Mouse (Mus musculus) forebrain, embryonic 11.5 days (tissue): Measurements from ENCODE around the gene Hivep3. TPM values are rescaled to one million over a fixed set of nuclear protein-coding genes. Genes with fewer than 3 reads are reported as not detected.

Source experiments
- ATAC-seq: fragments of 200-750 bp; cut with Nextera tagmentation; replicated peaks from 2 replicates; pipeline ENCODE4 v1.8.0; 2017; ENCODE audit warnings: moderate TSS enrichment; ENCODE audit not compliant: low FRiP score
- DNase-seq: peaks from one replicate; pipeline ENCODE4 v3.0.0-alpha.2; 2017; ENCODE audit warnings: low spot score
- H3K27ac ChIP-seq: fragments of 300-500 bp; sonication (generic); 2 replicates; pipeline ENCODE4 v1.5.1; 2014; ENCODE audit warnings: low read depth, low read length
- H3K27me3 ChIP-seq: fragments of 300-500 bp; sonication (generic); 2 replicates; pipeline ENCODE4 v1.6.1; 2014; ENCODE audit warnings: mild to moderate bottlenecking, low read length, mixed read lengths; ENCODE audit not compliant: control insufficient read depth, insufficient read depth
- H3K36me3 ChIP-seq: fragments of 300-500 bp; sonication (generic); 2 replicates; pipeline ENCODE4 v1.6.1; 2014; ENCODE audit warnings: mild to moderate bottlenecking, low read length, moderate library complexity, mixed read lengths; ENCODE audit not compliant: control insufficient read depth, insufficient read depth
- H3K4me1 ChIP-seq: fragments of 300-500 bp; sonication (generic); replicated peaks from 2 replicates; pipeline ENCODE4 v1.6.1; 2014; ENCODE audit warnings: low read length, mixed read lengths; ENCODE audit not compliant: control insufficient read depth, insufficient read depth
- H3K4me2 ChIP-seq: fragments of 300-500 bp; sonication (generic); 2 replicates; pipeline ENCODE4 v1.6.1; 2014; ENCODE audit warnings: low read depth, mild to moderate bottlenecking, low read length, moderate library complexity, mixed read lengths; ENCODE audit not compliant: severe bottlenecking
- H3K4me3 ChIP-seq: fragments of 300-500 bp; sonication (generic); 2 replicates; pipeline ENCODE4 v1.5.1; 2014; ENCODE audit warnings: low read depth, low read length
- H3K9ac ChIP-seq: fragments of 300-500 bp; sonication (generic); 2 replicates; pipeline ENCODE4 v1.6.1; 2014; ENCODE audit warnings: low read length
- H3K9me3 ChIP-seq: fragments of 300-500 bp; sonication (generic); 2 replicates; pipeline ENCODE4 v1.6.1; 2016; ENCODE audit warnings: low read length, mixed read lengths; ENCODE audit not compliant: control insufficient read depth
- WGBS: fragments of 180-500 bp; shearing (Covaris S2); extraction: QIAGEN DNeasy Blood & Tissue Kit; methylation state at CpG from one replicate; pipeline ENCODE4 v1.1.7; 2014; 5-methylcytosine and 5-hydroxymethylcytosine counted together
- polyA plus RNA-seq: library from polyadenylated mRNA; unstranded; fragments of >200 nt; fragmentation: Nextera tagmentation; extraction: Ambion mirVana; gene quantifications from 2 replicates; pipeline ENCODE4 v1.2.1, GENCODE M21; 2014

The Hivep3 gene
- polyA plus RNA-seq, 1 experiment from 2014 or later, result 2.2 TPM

DNA sequence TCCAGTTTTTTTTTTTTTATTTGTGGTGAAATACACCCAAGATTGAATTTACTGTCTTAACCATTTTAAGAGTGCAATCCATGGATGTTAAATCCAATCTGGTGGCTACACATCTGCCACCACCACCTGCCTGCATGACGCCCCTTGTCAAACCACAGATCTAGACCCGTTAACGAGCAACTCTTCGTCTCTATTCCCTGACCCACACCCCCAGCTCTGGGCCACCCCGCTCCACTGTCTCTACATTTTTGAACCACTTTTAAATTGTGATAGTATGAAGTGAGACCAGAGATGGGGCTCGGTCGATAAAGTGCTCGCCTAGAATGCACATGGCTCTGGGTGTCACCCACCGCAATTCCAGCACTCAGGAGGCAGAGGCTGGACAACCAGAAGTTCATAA is 322.9 kb downstream of the Hivep3 start:
- H3K27ac ChIP-seq, result no peak overlapping the region
- no peak for ATAC-seq
- 84% methylated on average over 9 of the region's 9 CpGs for WGBS

DNA sequence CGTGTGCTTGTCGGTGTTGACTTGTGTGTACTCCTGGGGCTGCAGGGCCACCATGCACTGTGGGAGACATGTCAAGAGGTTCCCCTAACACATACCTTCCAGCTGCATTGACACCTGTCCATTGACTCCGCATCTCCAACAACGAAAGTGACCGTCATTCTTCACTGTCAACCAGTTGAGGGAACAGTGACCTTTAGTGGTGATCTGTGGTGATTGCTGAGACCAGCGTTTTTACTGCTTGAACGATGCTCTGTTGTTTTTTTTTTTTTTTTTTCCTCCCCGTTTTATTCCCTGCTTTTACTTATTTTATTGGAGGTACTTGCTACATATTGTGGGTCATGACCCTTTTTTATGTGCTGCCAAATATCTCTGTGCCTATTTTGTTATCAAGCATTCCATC is 323.9 kb downstream of the Hivep3 start:
- no peak for ATAC-seq
- Histone ChIP-seq H3K4me2 (no peak overlapping the region), H3K36me3 (no peaks in the 10 kb centered on the region), H3K9me3 (no peaks in the 10 kb centered on the region), H3K9ac (no peak overlapping the region), H3K4me1 (no peaks in the 10 kb centered on the region), H3K27ac (no peak overlapping the region), H3K27me3 (no peaks in the 10 kb centered on the region), H3K4me3 (no peak overlapping the region)
- WGBS, result 85% methylated on average over 8 of the region's 8 CpGs
- no peak for DNase-seq

More for the DNA sequence above, 322.9 kb downstream of the Hivep3 start:
- H3K4me2 ChIP-seq, result no peak overlapping the region
- H3K4me3 ChIP-seq, result no peak overlapping the region
- H3K9ac ChIP-seq, result no peak overlapping the region
- H3K4me1 ChIP-seq, result no peaks in the 10 kb centered on the region
- H3K36me3 ChIP-seq, result no peaks in the 10 kb centered on the region
- no peaks in the 10 kb centered on the region for H3K27me3 ChIP-seq
- no peaks in the 10 kb centered on the region for H3K9me3 ChIP-seq
- no peak for DNase-seq

DNA sequence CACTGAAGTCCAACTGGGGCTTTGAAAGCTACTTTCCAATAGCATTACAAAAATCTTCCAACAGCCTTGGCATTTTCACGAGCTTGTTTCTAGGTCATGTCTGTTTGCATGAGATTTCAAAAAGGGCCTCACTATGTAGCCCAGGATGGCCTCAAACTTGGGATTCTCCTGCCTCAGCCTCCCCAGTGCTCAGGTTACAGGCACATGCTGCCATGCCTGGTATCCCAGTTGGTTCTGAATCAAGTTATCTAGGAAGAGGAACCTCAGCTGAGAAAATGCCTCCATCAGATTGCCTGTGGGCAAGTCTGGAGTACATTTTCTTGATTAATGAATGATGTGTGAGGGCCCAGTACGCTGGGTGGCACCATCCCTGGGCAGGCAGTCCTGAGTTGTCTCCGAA is 324.6 kb downstream of the Hivep3 start:
- no peaks in the 10 kb centered on the region for H3K36me3 ChIP-seq
- H3K27me3 ChIP-seq, result no peaks in the 10 kb centered on the region
- DNase-seq (no peak), ATAC-seq (no peak)
- WGBS, result 90% methylated on average over 3 of the region's 3 CpGs
- H3K4me3 ChIP-seq, result no peak overlapping the region
- H3K27ac ChIP-seq, result no peak overlapping the region
- H3K4me1 ChIP-seq, result no peaks in the 10 kb centered on the region
- no peaks in the 10 kb centered on the region for H3K9me3 ChIP-seq
- H3K9ac ChIP-seq, result no peak overlapping the region
- no peak overlapping the region for H3K4me2 ChIP-seq

DNA sequence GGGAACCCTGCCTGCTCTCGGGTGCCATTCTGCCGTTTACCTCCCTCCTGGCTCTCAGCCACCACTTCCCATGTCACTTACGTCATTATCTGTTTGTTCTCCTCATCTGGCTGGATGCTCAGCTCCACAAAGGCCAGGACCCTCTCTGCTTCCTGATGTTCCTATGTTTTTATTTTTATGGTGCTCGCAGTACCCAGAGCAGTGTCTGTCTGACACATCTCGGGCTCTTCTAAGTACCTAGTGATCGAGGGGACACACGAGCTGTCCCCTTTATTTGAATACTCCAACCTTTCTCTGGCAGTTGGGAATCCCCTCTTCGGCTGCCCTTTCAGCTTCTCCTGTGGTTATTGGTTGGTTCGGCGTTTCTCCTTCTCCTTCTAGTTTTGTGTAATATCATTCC is 325.2 kb downstream of the Hivep3 start:
- DNase-seq (no peak), ATAC-seq (no peak)
- WGBS, result 88% methylated on average over 10 of the region's 10 CpGs
- no peak overlapping the region for H3K4me3 ChIP-seq
- no peaks in the 10 kb centered on the region for H3K36me3 ChIP-seq
- H3K27me3 ChIP-seq, result no peaks in the 10 kb centered on the region
- H3K4me1 ChIP-seq, result no peaks in the 10 kb centered on the region
- no peaks in the 10 kb centered on the region for H3K9me3 ChIP-seq
- no peak overlapping the region for H3K4me2 ChIP-seq
- no peak overlapping the region for H3K27ac ChIP-seq
- no peak overlapping the region for H3K9ac ChIP-seq

DNA sequence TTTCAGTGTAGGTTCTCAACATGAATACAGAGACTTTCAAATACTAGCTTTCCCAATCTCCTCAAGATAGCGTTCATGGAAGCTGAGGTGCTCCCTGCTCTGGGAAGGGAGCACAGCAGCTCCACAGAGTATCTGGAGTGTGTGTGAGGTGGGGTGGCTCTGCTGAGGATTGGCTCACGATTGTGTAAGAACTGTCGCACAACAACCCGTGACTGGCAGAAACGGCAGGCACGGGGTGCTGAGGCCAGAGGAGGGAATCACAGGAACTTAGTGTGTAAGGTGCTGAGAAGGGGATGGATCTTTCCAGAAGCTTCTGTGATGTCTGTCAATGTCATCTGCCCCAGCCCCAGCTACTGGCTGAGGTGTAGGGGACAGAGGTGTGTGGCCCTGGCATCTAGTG is 328.1 kb downstream of the Hivep3 start:
- Histone ChIP-seq H3K36me3 (no peaks in the 10 kb centered on the region), H3K27ac (no peak overlapping the region), H3K27me3 (no peaks in the 10 kb centered on the region), H3K4me2 (no peak overlapping the region), H3K4me1 (no peaks in the 10 kb centered on the region), H3K9ac (no peak overlapping the region), H3K4me3 (no peak overlapping the region), H3K9me3 (no peaks in the 10 kb centered on the region)
- no peak for ATAC-seq
- no peak for DNase-seq
- 90% methylated on average over 6 of the region's 6 CpGs for WGBS

DNA sequence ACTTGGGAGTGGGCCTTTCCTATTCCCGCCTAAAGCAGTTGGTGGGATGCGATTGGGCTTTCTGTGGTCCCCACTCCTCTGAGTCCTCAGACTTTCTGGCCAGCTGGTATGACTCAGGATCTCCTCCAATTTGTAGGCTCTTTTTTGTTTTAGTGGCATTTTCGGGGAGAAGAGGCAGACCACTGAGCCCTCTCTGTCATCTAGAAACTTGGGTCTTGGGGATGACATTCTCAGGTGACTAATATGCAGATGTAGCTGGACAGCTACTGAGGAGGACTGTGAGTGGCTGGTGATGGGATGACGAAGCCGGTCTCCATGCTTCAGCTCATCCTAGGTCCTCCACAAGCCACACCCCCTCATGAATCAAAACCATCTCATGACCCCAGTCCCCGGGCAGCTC is 328.6 kb downstream of the Hivep3 start:
- no peaks in the 10 kb centered on the region for H3K4me1 ChIP-seq
- no peak overlapping the region for H3K9ac ChIP-seq
- ATAC-seq, result no peak
- H3K4me2 ChIP-seq, result no peak overlapping the region
- H3K9me3 ChIP-seq, result no peaks in the 10 kb centered on the region
- H3K36me3 ChIP-seq, result no peaks in the 10 kb centered on the region
- 83% methylated on average over 6 of the region's 6 CpGs for WGBS
- H3K4me3 ChIP-seq, result no peak overlapping the region
- DNase-seq, result no peak
- no peak overlapping the region for H3K27ac ChIP-seq
- no peaks in the 10 kb centered on the region for H3K27me3 ChIP-seq

DNA sequence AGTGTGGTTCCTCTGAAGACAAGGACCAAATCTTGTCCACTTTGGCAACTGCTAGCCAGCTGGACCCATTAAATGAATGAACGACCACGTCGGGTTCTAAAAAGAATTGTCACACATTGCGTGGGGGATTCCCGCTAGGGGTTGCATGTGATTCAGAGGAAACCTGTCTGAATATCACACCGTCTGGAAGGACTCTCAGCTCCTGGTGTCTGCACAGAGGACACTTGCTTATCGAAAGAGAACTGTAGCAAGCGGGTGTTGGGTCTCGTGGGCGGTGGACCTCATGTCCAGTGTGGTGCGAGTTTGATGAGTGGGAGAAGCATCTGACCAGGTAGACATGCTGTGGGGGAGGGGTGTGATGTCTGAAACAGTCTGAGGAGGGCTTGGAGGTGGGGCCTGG is 329.2 kb downstream of the Hivep3 start:
- Histone ChIP-seq H3K9ac (no peak overlapping the region), H3K9me3 (no peaks in the 10 kb centered on the region), H3K36me3 (no peaks in the 10 kb centered on the region), H3K4me1 (no peaks in the 10 kb centered on the region), H3K4me3 (no peak overlapping the region), H3K4me2 (no peak overlapping the region), H3K27ac (no peak overlapping the region), H3K27me3 (no peaks in the 10 kb centered on the region)
- no peak for ATAC-seq
- 93% methylated on average over 11 of the region's 11 CpGs for WGBS
- DNase-seq, result no peak

DNA sequence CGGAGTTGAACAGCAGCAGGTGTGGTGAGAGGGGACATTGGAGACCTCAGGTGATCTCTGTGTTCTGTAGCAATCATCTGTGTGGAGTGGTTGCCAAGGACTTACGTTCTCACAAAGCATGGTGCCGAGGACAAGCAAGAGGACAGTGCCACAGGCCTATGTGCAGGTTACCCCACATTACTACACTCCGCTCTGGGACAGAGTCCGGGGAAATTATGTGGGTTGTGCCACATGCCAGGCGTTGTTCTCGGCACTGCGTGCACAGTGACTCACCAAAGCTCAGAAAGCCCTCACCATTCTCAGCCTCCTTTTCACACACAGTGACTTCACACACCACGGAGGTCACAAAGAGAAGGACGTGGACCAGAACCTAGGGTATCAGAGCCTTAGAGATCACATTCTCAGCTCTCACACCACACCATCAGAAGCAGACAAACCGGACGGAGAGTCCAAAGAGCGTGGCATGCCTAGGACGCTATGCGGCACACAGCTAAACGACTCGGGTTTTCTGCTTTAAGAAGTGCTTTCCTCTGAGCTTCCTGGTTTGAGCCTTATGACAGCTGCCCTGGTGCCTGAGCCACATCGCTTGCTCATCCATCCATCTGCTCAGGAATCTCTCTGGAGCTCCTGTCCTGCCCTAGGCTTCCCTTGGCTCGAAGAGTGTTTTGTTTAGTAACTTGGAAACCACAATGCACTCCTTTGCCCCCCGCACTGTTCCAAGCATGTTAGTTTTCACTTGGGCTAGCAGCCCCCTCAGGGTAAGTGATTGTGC is 330.0 kb downstream of the Hivep3 start:
- H3K27ac ChIP-seq, result no peak overlapping the region
- H3K9ac ChIP-seq, result no peak overlapping the region
- no peak for DNase-seq
- no peak overlapping the region for H3K4me2 ChIP-seq
- WGBS, result 91% methylated on average over 20 of the region's 20 CpGs
- no peaks in the 10 kb centered on the region for H3K9me3 ChIP-seq
- H3K27me3 ChIP-seq, result no peaks in the 10 kb centered on the region
- no peak overlapping the region for H3K4me3 ChIP-seq
- no peak for ATAC-seq
- H3K36me3 ChIP-seq, result no peaks in the 10 kb centered on the region
- H3K4me1 ChIP-seq, result no peaks in the 10 kb centered on the region

DNA sequence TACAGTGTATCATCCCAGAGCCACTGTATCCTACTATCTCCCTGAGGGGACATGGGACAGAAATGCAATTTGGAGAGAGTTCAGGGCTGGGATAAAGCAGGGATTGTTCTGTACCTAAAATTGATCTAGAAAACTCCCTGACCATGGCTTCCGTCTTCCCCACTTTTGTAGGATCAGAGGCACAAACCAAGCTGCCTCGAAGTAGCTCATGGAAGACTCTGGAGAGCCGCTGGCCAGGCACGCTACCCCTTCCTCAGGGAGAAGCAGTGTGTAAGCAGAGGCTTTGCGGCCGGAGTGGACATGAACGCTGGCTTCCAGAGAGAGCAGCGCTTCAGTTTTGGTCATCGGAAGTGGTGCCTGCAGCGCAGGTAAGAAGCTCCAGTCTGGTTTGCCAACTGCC is 331.1 kb downstream of the Hivep3 start, which contains the start of gene AL607142.1:
Gene AL607142.1, plus strand, starts transcription at position 301 of the 400 bp plus-strand sequence.
- no peak for DNase-seq
- H3K9ac ChIP-seq, result no peak within 1 kb of the TSS
- 95% methylated on average over 10 of the region's 10 CpGs for WGBS
- no peak within 1 kb of the TSS for H3K4me2 ChIP-seq
- no peaks in the 10 kb centered on the region for H3K27me3 ChIP-seq
- H3K9me3 ChIP-seq, result no peaks in the 10 kb centered on the region
- H3K36me3 ChIP-seq, result no peaks in the 10 kb centered on the region
- no peaks in the 10 kb centered on the region for H3K4me1 ChIP-seq
- no peak for ATAC-seq
- no peak within 1 kb of the TSS for H3K27ac ChIP-seq
- H3K4me3 ChIP-seq, result no peak within 1 kb of the TSS
